Mouse (Mus musculus): Measurements from ENCODE around the gene Gucy1b2.

GRCm38 (mm10) chr14:62383109-62383508, 73.0 kb downstream of the Gucy1b2 start:
- TF ChIP-seq CTCF (IDR thresholded peaks at IDR 0.05; ENCODE audit: low read depth) (no peak), EP300 (IDR thresholded peaks at IDR 0.05; ENCODE audit: low read depth) (no peak)

Data from heart, postnatal 0 days (tissue).